Mouse (Mus musculus): ENCODE results near the gene Dst.

The Dst gene

DNA sequence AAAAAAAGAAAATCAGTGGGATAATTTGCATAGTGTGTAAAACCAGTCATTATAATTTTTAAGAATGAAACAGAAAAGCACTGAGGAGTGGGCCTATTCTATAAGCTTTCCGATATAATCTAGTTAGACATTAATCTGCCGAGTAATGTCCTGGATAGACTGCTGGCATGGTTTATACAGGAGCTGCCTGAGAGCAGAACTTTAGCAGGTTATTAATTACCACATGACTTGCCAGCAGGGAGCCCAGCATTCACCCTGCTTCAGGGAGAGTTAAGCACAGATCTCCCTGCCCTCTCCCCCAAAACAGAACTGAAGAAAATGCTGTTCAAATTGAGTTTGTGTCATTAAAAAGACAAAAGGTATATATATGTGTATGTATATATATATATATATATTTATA, 323.0 kb downstream of the Dst start:
- DNase-seq (ENCODE audit: low spot score in 2 of 2): no peak

DNA sequence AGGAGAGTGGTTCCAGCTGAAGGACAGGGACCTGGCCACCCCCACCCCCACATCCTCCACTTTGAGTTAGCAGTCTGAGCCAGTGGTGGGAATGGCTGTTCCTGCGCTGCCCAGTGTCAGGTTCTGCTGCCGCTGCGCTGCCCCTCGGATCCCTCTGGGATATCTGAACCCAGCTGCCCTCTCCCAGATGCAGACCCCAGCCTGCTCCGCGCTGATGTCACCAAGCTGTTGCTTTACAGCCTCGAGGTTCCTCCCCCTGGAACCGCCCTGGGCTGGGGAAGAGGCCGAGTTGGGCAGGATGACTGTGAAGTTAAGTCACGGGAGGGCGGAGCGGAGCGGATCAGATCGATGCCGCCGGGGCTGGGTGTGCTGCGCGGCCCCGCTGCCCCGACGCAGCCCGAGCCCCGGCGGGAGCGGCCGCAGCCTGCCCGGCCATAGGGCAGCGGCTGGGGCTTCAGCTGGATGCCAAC, 328.3 kb downstream of the Dst start:
- no peak for DNase-seq (ENCODE audit: low spot score in 2 of 2)

DNA sequence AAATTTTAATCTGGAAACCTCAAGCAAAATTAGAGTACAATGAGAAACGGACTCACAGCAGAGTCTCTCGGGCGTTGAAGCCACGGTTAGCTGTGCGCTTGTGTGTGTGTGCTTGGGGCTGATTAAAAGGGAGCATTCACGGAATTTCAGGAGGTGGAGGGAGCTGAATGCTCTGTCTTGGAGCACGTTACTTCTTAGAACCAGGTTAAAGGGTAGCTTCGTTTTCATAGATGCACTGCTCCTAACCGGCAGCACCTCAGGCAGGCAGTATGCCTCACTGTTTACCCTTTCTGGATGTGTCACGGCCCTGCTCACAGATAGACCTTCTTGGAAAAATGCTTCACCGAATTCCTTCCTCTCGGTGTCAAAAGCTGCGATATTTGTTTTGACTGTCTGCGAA, 329.2 kb downstream of the Dst start:
- no peak for DNase-seq (ENCODE audit: low spot score in 2 of 2)

DNA sequence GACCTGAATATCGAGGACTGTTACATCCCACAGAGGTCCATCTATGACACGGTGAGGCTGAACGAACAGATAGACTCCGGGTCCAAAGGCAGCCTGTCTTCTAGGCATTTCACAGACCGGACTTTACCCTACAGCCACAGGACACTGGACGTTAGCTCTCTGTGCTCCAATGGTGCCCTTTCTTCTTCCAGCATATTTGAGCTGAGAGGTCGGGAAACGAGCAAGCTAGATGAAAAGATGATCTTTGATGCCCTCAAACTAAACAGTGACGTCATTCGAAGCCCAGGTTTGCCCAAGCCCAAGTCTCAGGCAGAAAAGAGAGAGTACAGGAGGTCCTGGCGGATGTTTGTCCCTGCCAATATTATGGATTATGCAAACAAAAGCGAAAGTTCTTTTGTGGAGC, 329.7 kb downstream of the Dst start:
- no peak for DNase-seq (ENCODE audit: low spot score in 2 of 2)

- no peak for DNase-seq (ENCODE audit: low spot score in 2 of 2)
These were observed 330.2 kb downstream of the Dst start for GRCm38 (mm10) chr1:34238231-34238630.

- DNase-seq (ENCODE audit: low spot score in 2 of 2): no peak
These were observed 336.7 kb downstream of the Dst start for GRCm38 (mm10) chr1:34244678-34245077.

DNA sequence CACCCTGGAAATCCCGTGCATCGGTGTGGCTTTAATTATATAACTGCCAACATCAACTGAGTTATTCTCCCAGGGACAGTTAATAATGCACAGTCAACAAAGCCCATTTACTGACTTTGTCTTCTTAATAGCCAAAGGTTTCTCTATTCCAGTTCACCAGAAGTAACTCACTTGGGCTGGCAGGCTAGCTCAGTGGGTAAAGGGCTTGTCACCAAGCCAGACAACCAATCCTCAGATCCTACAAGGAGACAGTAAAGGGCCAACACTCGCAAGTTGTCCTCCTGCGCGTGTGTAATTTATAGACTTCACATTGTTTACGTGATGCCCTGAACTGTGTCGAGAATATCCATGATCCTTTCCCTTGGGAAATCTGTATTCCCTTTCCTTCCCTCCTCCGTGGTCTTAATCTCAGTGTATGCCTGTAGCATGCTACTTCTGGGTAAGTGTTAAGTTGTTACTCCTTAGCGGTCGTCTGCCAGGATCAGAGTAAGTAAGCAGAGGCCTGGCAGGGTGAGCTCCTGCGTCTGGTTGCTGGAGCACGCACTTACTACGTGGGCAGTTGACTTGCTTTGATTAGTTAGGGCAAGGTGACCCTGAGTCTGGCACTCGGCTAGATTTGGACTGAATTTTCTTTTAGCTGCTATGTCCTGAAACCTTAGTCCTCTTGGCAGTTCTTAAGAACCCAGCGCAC, 338.1 kb downstream of the Dst start:
- DNase-seq (ENCODE audit: low spot score in 2 of 2): no peak

- no peak for DNase-seq (ENCODE audit: low spot score in 2 of 2)
These were observed 338.6 kb downstream of the Dst start for GRCm38 (mm10) chr1:34246642-34246987.

DNA sequence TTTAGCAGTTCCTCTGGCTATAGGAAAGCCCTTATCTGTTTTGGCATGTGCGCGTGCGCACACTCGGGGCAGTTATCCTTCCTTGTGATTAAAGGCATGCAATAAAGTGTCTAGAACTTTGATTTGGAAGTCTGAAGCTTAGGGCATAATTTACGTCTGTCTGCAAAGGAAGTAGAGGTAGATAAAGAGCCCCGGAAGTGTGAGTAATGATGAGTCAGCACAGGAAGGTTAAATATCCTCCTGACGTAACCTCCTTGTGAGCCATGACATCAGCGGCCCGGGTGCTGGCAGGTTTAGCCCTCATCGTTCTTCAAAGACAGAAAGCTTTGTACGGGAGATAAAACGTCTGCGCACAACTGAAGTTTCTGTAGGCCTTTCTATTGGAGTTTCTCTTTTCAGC, 343.1 kb downstream of the Dst start:
- DNase-seq (ENCODE audit: low spot score in 2 of 2): no peak

DNA sequence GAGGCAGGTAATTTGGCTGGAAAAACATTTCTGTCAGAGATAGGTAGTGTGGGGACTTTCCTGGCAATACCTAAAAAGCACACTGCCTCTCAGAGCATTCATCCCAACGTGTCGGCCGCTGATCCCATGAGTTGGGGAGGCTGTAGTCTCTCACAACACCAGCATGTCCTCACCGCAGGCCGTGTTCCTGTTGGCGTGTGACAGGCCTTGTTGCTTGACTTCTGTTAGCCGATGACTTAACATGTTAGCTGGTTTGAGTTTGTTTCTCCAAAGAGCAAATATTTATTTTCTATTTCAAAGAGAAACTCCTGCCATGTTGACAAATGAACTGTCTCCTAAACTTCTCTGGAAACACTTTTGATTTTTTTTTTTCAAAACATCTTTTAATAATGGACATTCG, 344.2 kb downstream of the Dst start:
- no peak for DNase-seq (ENCODE audit: low spot score in 2 of 2)

DNA sequence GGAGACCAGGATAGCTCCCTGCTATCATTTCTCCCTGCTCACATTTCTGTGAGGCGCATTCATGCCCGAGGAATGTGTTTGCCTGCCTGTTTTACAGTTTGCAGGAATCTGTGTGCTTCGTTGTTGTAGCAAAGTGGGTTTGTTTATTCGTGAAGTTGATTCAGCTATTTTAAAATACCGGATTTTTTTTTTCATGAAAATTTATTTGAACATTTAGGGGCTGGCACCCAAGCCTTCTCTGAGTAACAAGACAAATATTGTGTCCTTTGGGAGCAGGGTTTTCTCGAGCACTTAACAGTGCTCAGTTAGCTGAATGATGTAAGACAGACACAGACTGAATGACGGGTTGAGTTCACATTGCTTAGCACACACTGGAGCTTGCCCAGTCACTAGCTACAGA, 345.9 kb downstream of the Dst start:
- no peak for DNase-seq (ENCODE audit: low spot score in 2 of 2)

GRCm38 (mm10) chr1:34259898-34260297, 351.9 kb downstream of the Dst start:
- no peak for DNase-seq (ENCODE audit: low spot score in 2 of 2)

DNA sequence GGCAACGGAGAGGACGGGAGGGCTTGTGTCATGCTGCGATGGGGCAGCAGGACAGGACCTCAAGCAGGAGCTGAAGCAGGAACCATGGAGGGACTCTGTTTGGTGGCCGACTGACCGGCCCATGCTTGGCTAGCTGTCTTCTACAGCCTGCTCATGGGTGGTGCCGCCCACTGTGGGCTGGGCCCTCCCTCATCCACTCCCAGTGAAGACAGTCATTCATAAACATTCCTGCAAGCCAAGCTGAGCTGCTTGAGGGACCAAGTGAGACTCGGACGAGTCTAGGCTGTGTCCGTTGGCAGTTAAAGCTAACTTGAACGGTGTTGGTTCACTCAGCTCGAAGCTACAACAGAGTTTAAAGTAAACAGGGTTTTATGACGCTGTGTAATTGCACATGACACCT, 353.0 kb downstream of the Dst start:
- no peak for DNase-seq (ENCODE audit: low spot score in 2 of 2)

DNA sequence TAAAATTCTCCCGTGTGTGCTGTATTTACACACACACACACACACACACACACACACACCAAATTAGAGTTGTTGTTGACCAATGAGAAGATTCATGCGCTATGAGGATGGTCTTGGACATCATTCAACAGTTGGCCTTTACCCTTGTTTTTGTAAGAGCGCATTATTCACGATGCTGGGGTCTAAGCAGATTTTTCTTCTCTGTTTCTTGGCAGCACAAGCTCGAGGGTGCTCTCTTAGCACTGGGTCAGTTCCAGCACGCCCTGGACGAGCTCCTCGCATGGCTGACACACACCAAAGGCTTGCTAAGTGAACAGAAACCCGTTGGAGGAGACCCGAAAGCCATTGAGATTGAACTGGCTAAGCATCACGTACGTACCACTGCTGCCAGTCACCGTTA, 360.5 kb downstream of the Dst start:
- no peak for DNase-seq (ENCODE audit: low spot score in 2 of 2)

DNA sequence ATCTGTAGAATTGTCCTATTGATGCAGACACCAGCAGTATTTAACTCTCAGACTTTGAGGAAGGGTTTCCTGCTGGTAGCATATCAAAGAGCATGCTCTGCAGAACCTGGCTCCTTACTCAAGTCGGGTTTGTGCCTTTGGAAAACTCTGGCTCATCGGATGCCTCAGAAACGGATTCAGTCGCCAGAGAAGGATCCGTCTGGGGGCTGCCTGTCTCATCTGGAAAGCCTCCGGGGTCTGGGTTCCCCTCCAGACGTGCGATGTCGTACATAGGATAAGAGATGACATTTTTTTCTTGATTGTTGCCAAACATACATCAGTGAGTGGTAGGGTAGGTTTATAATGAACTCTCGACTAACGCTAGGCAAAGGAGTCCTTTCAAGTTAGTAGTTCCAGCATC, 361.6 kb downstream of the Dst start:
- no peak for DNase-seq (ENCODE audit: low spot score in 2 of 2)

GRCm38 (mm10) chr1:34273922-34274321, 365.9 kb downstream of the Dst start:
- no peak for DNase-seq (ENCODE audit: low spot score in 2 of 2)

GRCm38 (mm10) chr1:34275787-34276186, 367.8 kb downstream of the Dst start:
- no peak for DNase-seq (ENCODE audit: low spot score in 2 of 2)

DNA sequence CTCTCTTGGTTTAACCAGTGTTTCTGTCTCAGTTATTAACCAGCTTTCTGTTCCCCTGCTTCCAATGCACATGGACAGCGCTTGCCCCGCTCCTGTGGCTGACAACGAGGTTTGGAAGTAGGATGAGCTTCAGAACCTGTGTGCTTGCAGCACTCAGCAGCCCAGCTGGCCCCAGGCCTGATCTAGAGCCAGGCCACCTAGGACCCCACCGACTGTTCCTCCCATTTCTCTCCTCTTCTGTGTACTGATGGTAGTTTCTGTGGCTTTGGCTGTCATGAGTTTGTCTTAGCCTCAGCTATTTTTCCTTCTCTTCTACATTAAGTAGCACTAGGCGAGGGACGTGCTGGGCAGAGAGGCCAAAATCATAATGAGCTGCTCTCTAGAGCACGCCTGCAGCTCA, 368.7 kb downstream of the Dst start:
- no peak for DNase-seq (ENCODE audit: low spot score in 2 of 2)

DNA sequence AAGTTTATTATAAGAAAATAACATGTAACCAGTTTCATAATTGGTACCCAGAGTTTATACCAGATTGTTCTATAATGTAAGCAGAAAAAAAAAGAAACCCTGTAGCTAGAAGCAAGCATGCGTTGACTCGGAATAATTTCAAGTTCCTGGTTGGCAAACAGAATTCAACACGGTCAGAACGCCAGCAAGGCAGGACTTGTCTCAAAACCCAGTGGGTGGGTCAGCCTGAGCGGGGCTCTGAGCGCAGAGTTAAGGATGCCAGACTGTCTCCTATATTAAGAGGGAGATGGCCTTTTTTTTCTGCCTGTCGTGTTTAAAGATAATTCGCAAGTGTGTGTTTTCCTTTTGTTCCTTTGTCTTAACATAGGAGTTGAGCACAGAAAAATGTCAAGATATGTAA, 369.2 kb downstream of the Dst start:
- DNase-seq (ENCODE audit: low spot score in 2 of 2): no peak

DNA sequence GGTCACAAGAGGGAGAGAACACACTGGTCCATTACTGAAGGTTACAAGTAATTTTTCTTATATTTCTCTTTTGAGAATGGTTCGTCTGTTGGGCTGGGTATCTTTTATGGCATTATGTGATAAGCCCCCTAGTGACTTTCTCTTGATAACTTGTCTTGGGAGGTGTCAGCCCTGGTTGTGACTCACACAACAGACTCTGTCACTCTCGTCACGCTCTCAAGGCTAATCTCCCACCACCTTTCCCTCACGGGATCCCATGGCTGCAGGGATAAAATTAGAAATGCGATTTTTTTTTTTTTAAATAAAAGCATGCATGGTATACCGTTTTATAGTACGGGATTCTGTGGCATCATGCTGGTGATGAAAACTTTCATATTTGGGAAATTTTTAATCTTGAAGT, 375.5 kb downstream of the Dst start:
- DNase-seq (ENCODE audit: low spot score in 2 of 2): no peak

DNA sequence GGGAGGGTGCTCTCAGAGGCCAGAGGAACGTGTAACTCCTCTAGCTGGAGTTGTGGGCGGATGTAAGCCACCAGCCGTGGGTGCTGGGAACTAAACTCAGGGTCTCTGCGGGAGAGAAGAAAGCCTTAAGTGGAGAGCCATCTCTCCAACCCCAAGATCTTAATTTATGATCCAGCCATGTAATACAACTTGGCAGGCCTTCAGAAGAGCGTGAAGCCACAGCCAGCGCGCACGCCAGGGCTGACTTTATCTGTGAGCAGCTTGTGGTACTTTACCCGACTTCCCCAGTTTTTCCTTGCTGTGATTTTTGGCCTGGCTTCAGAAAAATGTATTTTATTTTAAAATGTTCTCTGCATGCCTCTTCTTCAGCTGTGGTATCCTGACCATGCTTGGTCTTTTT, 377.0 kb downstream of the Dst start:
- DNase-seq (ENCODE audit: low spot score in 2 of 2): no peak

- DNase-seq (ENCODE audit: low spot score in 2 of 2): no peak
These were observed 379.7 kb downstream of the Dst start for GRCm38 (mm10) chr1:34287731-34288130.

DNA sequence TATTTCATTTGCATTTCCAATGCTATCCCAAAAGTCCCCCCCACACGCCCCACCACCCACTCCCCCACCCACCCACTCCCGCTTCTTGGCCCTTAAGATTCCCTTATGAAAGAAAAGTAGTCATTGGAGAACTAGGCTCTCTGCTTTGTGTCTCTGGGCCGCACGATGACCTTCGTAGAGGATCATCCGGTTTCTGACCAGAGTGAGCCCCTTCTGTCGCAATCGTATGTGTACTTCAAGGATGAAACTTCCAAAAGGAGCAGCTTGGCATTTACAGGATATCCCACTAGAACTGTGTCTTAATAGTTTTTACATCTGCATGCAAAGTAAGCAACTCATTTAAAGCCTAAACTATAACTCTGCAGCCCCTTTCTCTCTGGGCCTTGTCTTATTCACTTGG, 380.2 kb downstream of the Dst start:
- no peak for DNase-seq (ENCODE audit: low spot score in 2 of 2)

DNA sequence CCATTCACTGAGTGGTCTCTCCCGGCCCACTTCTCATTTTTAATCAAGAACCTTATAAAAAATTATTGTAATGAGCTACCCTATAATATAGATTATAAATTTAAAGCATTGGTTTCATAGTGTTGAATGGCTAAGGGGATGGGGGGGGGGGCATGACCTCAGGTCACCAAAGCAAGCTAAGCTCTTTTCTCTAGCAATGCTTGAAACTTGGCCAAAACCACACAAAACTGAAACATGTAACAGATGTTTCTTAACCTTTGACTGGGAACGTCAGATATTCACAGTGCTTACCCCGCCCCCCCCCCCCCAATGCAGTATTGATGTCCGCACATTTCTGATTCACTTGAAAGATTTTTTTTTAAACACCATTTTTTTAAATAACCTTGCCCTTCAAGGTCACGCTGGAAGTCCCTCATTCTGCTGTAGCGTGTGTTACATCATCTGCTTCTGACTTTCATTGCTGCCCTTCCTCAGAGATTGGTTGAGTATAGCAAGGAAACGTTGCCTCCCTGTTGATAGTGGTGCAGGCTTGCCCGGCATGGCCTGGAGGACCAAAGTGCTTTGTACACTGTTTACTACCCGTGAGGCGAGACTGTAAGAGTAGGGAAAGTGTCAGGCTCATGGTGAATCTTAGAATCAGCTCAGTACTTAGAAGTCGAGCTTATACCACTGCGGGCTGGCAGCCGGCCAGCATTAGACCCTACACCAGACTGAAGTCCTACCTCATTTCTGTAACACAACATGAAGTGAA, 380.9 kb downstream of the Dst start:
- no peak for DNase-seq (ENCODE audit: low spot score in 2 of 2)
